Mouse (Mus musculus) ES-Bruce4 (cell line): ENCODE measurements around the gene Lrrc45. TPM values are rescaled to one million over a fixed set of nuclear protein-coding genes. Genes with fewer than 3 reads are reported as not detected.
A peak's percentile ranks its signal among the peaks of the same experiment; 100 is the strongest.
"Not testable (repeated sequence)": the region's sequence is repeated elsewhere in the genome, so short reads cannot be mapped to it uniquely, and the experiment has no call there.

Experiments used
- H3K27ac ChIP-seq: 2 replicates; pipeline ENCODE4 v1.5.1; 2012; ENCODE audit warnings: low read length, inconsistent platforms; ENCODE audit not compliant: insufficient read depth
- H3K27me3 ChIP-seq: 2 replicates; pipeline ENCODE4 v1.6.1; 2012; ENCODE audit warnings: mild to moderate bottlenecking, low read length, inconsistent platforms; ENCODE audit not compliant: control insufficient read depth, poor library complexity, insufficient read depth, severe bottlenecking
- H3K36me3 ChIP-seq: 2 replicates; pipeline ENCODE4 v1.6.1; 2012; ENCODE audit warnings: inconsistent platforms, mild to moderate bottlenecking, low read length, moderate library complexity; ENCODE audit not compliant: control insufficient read depth, poor library complexity, insufficient read depth, severe bottlenecking
- H3K4me1 ChIP-seq: one replicate; pipeline ENCODE4 v1.8.1; 2011; ENCODE audit warnings: low read length; ENCODE audit not compliant: control insufficient read depth, insufficient read depth
- H3K4me3 ChIP-seq: 2 replicates; pipeline ENCODE4 v1.5.1; 2011; ENCODE audit warnings: low read depth, mild to moderate bottlenecking, low read length
- H3K9ac ChIP-seq: 2 replicates; pipeline ENCODE4 v1.6.1; 2012; ENCODE audit warnings: low read depth, mild to moderate bottlenecking, inconsistent platforms; ENCODE audit not compliant: poor library complexity, severe bottlenecking
- H3K9me3 ChIP-seq: replicated peaks from 2 replicates; pipeline ENCODE4 v1.6.1; 2012; ENCODE audit warnings: mild to moderate bottlenecking, low read length, inconsistent platforms; ENCODE audit not compliant: control insufficient read depth, poor library complexity, insufficient read depth, severe bottlenecking
- CTCF ChIP-seq: IDR thresholded peaks from one replicate; pipeline ENCODE4 v1.8.1; 2011; ENCODE audit warnings: low read depth, low read length
- EP300 ChIP-seq: IDR thresholded peaks from 2 replicates; pipeline ENCODE4 v1.6.1; 2011; ENCODE audit warnings: low read depth, low read length; ENCODE audit not compliant: insufficient read depth
- POLR2A ChIP-seq: IDR thresholded peaks from one replicate; pipeline ENCODE4 v1.8.1; 2011; ENCODE audit warnings: low read length; ENCODE audit not compliant: insufficient read depth
- polyA plus RNA-seq: library from polyadenylated mRNA; stranded (reverse); fragments of >200 nt; gene quantifications from 2 replicates; pipeline ENCODE4 v1.2.4, GENCODE M21; 2011; ENCODE audit warnings: low read depth; ENCODE audit not compliant: missing spikeins, insufficient read depth, insufficient read length

Gene Lrrc45
- polyA plus RNA-seq, 1 experiment: 9.8 TPM

- H3K4me1 ChIP-seq: no peaks in the 10 kb centered on the region
- H3K9me3 ChIP-seq: no peaks in the 10 kb centered on the region
- H3K27me3 ChIP-seq: no peaks in the 10 kb centered on the region
- no peak overlapping the region for H3K27ac ChIP-seq
- H3K4me3 ChIP-seq: no peak overlapping the region
- TF ChIP-seq EP300 (no peak), CTCF (peak; percentile 87), POLR2A (no peak)
- no peak overlapping the region for H3K9ac ChIP-seq
- no peaks in the 10 kb centered on the region for H3K36me3 ChIP-seq
These were observed 35.7 kb downstream of the Lrrc45 start for GRCm38 (mm10) chr11:120749430-120749829.

GRCm38 (mm10) chr11:120751606-120752005 lies 37.9 kb downstream of the Lrrc45 start:
- no peaks in the 10 kb centered on the region for H3K36me3 ChIP-seq
- peaks cover under 1% of the 10 kb centered on the region; the same call in 1 of the 2 replicates for H3K9me3 ChIP-seq
- H3K9ac ChIP-seq: no peak overlapping the region
- no peaks in the 10 kb centered on the region for H3K4me1 ChIP-seq
- H3K27me3 ChIP-seq: no peaks in the 10 kb centered on the region
- TF ChIP-seq CTCF: no peak
- TF ChIP-seq EP300: no peak
- no peak for TF ChIP-seq POLR2A
- no peak overlapping the region for H3K4me3 ChIP-seq
- no peak overlapping the region for H3K27ac ChIP-seq

- H3K27ac ChIP-seq: no peak overlapping the region
- peaks cover 19% of the 10 kb centered on the region for H3K9me3 ChIP-seq
- H3K4me1 ChIP-seq: peaks cover 2% of the 10 kb centered on the region
- TF ChIP-seq EP300: no peak
- TF ChIP-seq POLR2A: no peak
- TF ChIP-seq CTCF: no peak
- no peak overlapping the region for H3K4me3 ChIP-seq
- no peak overlapping the region for H3K9ac ChIP-seq
- no peaks in the 10 kb centered on the region for H3K36me3 ChIP-seq
- no peaks in the 10 kb centered on the region for H3K27me3 ChIP-seq
These were observed 46.5 kb downstream of the Lrrc45 start for GRCm38 (mm10) chr11:120760236-120760635.

- Histone ChIP-seq H3K27ac (no peak overlapping the region), H3K27me3 (no peaks in the 10 kb centered on the region), H3K4me1 (peaks cover 2% of the 10 kb centered on the region), H3K4me3 (no peak overlapping the region), H3K9ac (no peak overlapping the region), H3K9me3 (peaks cover 14% of the 10 kb centered on the region), H3K36me3 (no peaks in the 10 kb centered on the region)
- TF ChIP-seq POLR2A: no peak
- TF ChIP-seq EP300: no peak
- no peak for TF ChIP-seq CTCF
These were observed 48.3 kb downstream of the Lrrc45 start for GRCm38 (mm10) chr11:120761811-120762671.

- H3K9ac ChIP-seq, H3K27ac ChIP-seq, H3K36me3 ChIP-seq, H3K27me3 ChIP-seq, H3K4me1 ChIP-seq: not testable (repeated sequence)
- peaks cover 12% of the 10 kb centered on the region for H3K9me3 ChIP-seq
- H3K4me3 ChIP-seq: peak within 1 kb of the TSS; percentile 39
These were observed 48.9 kb downstream of the Lrrc45 start, which contains the start of gene Hmga1b for GRCm38 (mm10) chr11:120762672-120763041. TSS of gene Hmga1b (plus strand) at chr11:120762794.

DNA sequence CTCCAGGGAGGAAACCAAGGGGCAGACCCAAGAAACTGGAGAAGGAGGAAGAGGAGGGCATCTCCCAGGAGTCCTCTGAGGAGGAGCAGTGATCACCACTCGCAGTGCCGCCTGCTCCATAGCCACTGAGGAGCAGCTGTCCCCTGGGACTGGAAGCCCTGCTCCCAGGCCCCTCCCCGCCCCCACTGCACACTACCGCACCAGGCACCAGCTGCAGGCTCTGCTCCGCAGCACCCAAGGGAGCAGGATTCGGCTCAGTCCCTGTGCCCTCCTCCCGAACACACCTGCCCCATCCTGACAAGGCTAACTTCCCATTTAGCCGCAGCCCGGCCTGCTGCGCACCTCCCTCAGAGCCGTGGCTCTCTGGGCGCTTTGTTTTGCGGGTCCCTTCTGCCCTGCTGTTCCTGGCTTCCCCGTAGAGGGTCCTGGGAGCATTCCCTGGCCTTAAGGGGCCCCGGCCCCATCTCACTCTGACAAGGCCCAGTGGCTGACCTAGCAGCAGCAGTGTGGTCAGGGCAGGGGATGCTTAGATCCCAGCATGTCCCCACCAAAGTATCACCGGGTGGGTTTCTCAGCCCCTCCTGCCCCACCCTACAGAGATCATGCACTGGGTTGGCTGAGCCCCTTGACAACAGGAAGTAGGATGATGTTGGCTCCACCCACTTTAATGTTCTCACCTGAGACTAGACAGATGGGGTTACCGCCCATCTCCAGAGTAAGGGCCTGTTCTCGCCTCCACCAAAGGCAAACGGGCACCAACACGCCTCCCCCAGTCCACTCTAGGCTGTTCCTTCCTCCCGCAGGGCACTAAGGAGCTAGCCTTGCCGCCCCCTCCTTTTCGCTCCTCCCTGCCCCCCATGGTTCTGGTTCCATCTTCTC lies 49.6 kb downstream of the Lrrc45 start:
- not testable (repeated sequence) for H3K9ac ChIP-seq, H3K9me3 ChIP-seq, H3K27me3 ChIP-seq, H3K4me1 ChIP-seq, H3K36me3 ChIP-seq, H3K27ac ChIP-seq
- peak overlapping the region; percentile 39 for H3K4me3 ChIP-seq

DNA sequence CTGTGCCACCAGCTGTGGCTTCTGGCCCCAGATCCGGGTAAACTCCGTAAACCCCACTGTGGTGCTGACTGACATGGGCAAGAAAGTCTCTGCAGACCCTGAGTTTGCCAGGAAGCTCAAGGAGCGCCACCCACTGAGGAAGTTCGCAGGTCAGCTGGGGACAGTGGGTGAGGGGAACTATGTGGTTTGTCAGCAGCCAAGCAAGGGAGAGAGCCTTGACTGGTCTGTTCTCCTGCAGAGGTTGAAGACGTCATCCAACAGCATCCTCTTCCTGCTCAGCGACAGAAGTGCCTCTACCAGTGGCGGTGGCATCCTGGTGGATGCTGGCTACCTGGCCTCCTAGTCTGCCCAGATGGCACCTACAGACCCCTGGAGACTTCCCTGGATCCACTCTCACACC lies 53.3 kb downstream of the Lrrc45 start:
- not testable (repeated sequence) for H3K36me3 ChIP-seq, H3K4me1 ChIP-seq, H3K27ac ChIP-seq, H3K9me3 ChIP-seq, H3K4me3 ChIP-seq, H3K27me3 ChIP-seq, H3K9ac ChIP-seq
